Mouse (Mus musculus): ENCODE data around the gene Upk3bl. TPM values are rescaled to one million over a fixed set of nuclear protein-coding genes. Genes with fewer than 3 reads are reported as not detected.
"Not testable (repeated sequence)": the region's sequence is repeated elsewhere in the genome, so short reads cannot be mapped to it uniquely, and the experiment has no call there.

Gene Upk3bl
- polyA plus RNA-seq, 1 experiment from 2014 or later, result 59.3 TPM

DNA sequence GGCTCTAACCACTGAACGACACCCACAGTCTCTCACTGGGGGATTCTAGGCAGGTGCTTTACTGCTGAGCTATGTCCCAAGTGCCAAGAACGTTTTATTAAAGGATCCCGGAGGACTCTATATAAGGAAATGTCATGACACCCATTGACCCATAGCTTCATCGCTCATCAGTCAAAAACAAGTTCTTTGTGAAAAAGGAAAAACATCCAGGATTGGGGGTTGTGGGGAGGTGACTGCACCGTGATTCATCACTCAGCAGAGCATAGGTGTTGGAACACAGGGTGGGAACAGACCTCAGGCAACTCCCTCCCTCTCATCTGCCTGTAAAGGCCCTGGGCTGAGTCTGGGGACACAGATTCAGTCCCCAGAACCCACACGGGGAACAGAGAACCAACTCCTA is 4.4 kb upstream of the Upk3bl start:
- H3K4me2 ChIP-seq, result no peak overlapping the region
- no peaks in the 10 kb centered on the region for H3K9me3 ChIP-seq
- H3K4me3 ChIP-seq, result no peak overlapping the region
- no peak for ATAC-seq (ENCODE audit: insufficient number of reproducible peaks, low FRiP score, low TSS enrichment, low read depth)
- peaks cover 16% of the 10 kb centered on the region for H3K4me1 ChIP-seq
- H3K27me3 ChIP-seq, result no peaks in the 10 kb centered on the region
- no peaks in the 10 kb centered on the region for H3K36me3 ChIP-seq
- H3K9ac ChIP-seq, result no peak overlapping the region
- no peak overlapping the region for H3K27ac ChIP-seq
- 59% methylated on average over 6 of the region's 6 CpGs for WGBS

DNA sequence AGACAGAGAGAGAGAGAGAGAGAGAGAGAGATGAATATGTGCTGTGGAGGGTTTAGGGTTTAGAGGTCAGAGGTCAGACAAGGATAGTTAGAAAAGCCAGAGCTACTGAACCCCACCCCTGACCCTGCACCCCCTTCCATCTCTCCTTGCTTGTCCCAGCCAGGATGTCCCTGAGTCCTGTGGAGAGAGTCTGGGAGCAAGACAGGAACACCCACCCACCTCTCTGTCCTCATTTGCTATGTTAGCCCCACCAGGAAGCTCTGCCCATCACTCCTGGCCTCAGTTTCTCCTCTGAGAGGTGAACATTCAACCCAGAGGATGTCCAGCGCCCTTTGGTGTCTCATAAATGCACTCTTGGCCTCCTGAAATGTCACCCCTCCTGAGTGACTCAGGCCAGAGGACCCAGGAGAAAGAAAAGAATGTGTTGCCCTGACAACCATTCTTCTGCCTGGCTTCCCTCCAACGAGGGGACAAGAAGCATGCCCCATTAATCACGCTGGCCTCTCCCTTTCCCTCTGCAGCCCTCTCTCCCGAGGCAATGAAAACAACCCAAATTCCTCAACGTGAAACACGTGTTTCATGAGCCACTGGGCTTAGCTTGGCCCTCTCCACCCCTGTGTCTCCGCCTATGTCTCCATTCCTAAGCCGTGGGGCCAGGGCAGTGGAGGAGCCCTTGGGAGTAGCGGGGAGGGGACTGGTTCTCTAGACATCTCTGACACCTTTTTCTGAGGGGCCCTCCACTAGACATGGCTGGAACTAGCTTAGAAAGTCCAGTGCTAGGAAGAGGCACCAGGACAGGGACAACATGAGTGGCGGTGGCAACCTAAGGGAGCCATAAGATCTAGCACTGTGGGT is 2.8 kb upstream of the Upk3bl start:
- 19% methylated on average over 10 of the region's 10 CpGs for WGBS
- Histone ChIP-seq H3K4me1 (peaks cover 12% of the 10 kb centered on the region), H3K36me3 (no peaks in the 10 kb centered on the region), H3K4me2 (no peak overlapping the region), H3K27ac (peak overlapping the region; percentile 66), H3K4me3 (no peak overlapping the region), H3K27me3 (no peaks in the 10 kb centered on the region), H3K9ac (no peak overlapping the region), H3K9me3 (no peaks in the 10 kb centered on the region)
- ATAC-seq (ENCODE audit: insufficient number of reproducible peaks, low FRiP score, low TSS enrichment, low read depth), result peak; percentile 37; the same call in 1 of the 2 replicates

DNA sequence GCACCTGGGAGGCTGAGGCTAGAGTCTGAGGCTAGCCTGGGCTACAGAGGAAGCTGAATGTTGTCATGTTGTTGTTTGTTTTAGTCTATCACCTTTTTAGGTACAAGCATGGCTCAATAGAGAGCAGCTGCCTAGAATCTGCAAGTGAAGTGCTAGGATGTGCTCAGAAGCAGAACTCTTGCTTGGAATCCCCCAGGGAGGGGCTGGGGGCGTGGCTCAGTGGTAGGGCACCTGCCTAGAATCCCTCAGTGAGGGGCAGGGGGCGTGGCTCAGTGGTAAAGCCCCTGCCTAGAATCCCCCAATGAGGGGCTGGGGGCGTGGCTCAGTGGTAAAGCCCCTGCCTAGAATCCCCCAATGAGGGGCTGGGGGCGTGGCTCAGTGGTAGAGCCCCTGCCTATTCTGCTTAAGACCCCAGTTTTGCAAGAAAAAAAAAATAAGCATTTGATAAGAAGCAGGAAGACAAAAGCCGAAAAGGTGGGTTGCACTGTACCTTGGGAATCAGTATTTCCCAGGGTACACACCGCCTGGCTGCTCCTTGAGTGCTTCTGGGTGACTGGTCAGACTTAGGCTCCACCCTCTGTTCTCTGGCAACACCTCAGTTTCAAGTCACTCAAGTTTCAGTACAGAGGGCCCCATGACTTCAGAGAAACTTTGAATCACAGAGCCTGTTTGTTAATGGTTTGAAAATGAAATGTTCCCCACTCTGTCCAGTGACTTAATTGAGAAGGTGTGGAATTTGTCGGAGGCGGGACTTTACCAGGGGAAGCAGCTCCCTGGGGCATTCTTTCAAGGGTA is 1.2 kb upstream of the Upk3bl start:
- Histone ChIP-seq H3K27ac (no peak overlapping the region), H3K36me3 (no peaks in the 10 kb centered on the region), H3K4me1 (peaks cover 16% of the 10 kb centered on the region), H3K27me3 (no peaks in the 10 kb centered on the region), H3K4me2 (no peak overlapping the region), H3K9ac (no peak overlapping the region), H3K9me3 (no peaks in the 10 kb centered on the region), H3K4me3 (no peak overlapping the region)
- 74% methylated on average over 8 of the region's 8 CpGs for WGBS
- no peak for ATAC-seq (ENCODE audit: insufficient number of reproducible peaks, low FRiP score, low TSS enrichment, low read depth)

- H3K36me3 ChIP-seq, result no peaks in the 10 kb centered on the region
Observed at GRCm38 (mm10) chr5:136056062-136056461, 1.8 kb downstream of the Upk3bl start.

DNA sequence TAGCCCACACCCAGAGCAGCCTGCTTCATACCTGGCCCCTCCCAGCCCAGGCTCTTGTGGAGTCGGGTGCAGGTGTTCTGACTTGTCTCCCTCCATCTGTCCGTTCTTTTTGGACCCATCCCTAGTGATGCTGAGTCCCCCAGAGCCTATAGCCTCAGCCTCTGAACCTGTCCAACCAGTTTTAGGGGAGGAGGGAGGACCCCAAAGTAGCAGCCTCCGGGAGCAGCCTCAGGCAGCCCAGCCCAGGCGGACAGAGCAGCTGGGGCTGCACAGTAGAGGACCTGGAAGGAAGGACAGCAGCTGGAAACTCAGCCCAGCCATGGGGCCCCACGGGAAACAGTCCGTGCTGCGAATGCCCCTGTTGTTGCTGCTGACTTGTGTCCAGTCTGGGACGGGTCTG is 2.8 kb downstream of the Upk3bl start:
- ATAC-seq (ENCODE audit: insufficient number of reproducible peaks, low FRiP score, low TSS enrichment, low read depth), result no peak
- Histone ChIP-seq H3K27me3 (peaks cover 14% of the 10 kb centered on the region), H3K4me1 (peaks cover 6% of the 10 kb centered on the region), H3K9me3 (no peaks in the 10 kb centered on the region), H3K9ac (no peak overlapping the region), H3K36me3 (no peaks in the 10 kb centered on the region), H3K4me3 (no peak overlapping the region), H3K27ac (no peak overlapping the region), H3K4me2 (no peak overlapping the region)
- WGBS, result 15% methylated on average over 8 of the region's 8 CpGs

More at GRCm38 (mm10) chr5:136056062-136056461, 1.8 kb downstream of the Upk3bl start:
- no peak overlapping the region for H3K4me3 ChIP-seq
- H3K27me3 ChIP-seq, result peaks cover 14% of the 10 kb centered on the region
- H3K4me1 ChIP-seq, result peaks cover 16% of the 10 kb centered on the region
- no peak overlapping the region for H3K9ac ChIP-seq
- no peak overlapping the region for H3K27ac ChIP-seq
- no peak overlapping the region for H3K4me2 ChIP-seq
- ATAC-seq (ENCODE audit: insufficient number of reproducible peaks, low FRiP score, low TSS enrichment, low read depth), result no peak
- no peaks in the 10 kb centered on the region for H3K9me3 ChIP-seq
- 42% methylated on average over 4 of the region's 4 CpGs for WGBS

GRCm38 (mm10) chr5:136061567-136061966 is 7.3 kb downstream of the Upk3bl start:
- ATAC-seq (ENCODE audit: insufficient number of reproducible peaks, low FRiP score, low TSS enrichment, low read depth), result no peak
- Histone ChIP-seq H3K9me3 (no peaks in the 10 kb centered on the region), H3K36me3 (no peaks in the 10 kb centered on the region), H3K4me1 (peaks cover 6% of the 10 kb centered on the region; the same call in 1 of the 2 replicates), H3K9ac (no peak overlapping the region), H3K4me2 (no peak overlapping the region), H3K27ac (no peak overlapping the region), H3K4me3 (no peak overlapping the region), H3K27me3 (peaks cover 14% of the 10 kb centered on the region)
- WGBS, result 14% methylated on average over 12 of the region's 12 CpGs

- Histone ChIP-seq H3K9me3 (no peaks in the 10 kb centered on the region), H3K4me1 (no peaks in the 10 kb centered on the region), H3K9ac (no peak overlapping the region), H3K27me3 (peaks cover 8% of the 10 kb centered on the region), H3K27ac (no peak overlapping the region), H3K4me2 (no peak overlapping the region), H3K4me3 (no peak overlapping the region), H3K36me3 (no peaks in the 10 kb centered on the region)
- ATAC-seq (ENCODE audit: insufficient number of reproducible peaks, low FRiP score, low TSS enrichment, low read depth), result no peak
- WGBS, result 82% methylated on average over 10 of the region's 10 CpGs
Observed at GRCm38 (mm10) chr5:136063920-136064319, 9.6 kb downstream of the Upk3bl start.

- not testable (repeated sequence) for H3K27ac ChIP-seq; H3K36me3 ChIP-seq; H3K4me3 ChIP-seq; H3K4me2 ChIP-seq; H3K4me1 ChIP-seq; H3K9ac ChIP-seq; H3K9me3 ChIP-seq; H3K27me3 ChIP-seq; ATAC-seq (ENCODE audit: insufficient number of reproducible peaks, low FRiP score, low TSS enrichment, low read depth)
- WGBS, result 68% methylated on average over 11 of the region's 11 CpGs
Observed at GRCm38 (mm10) chr5:136066404-136067148, 12.3 kb downstream of the Upk3bl start.

- no peaks in the 10 kb centered on the region for H3K36me3 ChIP-seq
- no peak overlapping the region for H3K4me3 ChIP-seq
- H3K4me1 ChIP-seq, result peaks cover 3% of the 10 kb centered on the region; the same call in 1 of the 2 replicates
- no peak overlapping the region for H3K4me2 ChIP-seq
- H3K9ac ChIP-seq, result no peak overlapping the region
- H3K9me3 ChIP-seq, result no peaks in the 10 kb centered on the region
- 49% methylated on average over 2 of the region's 2 CpGs for WGBS
- H3K27me3 ChIP-seq, result no peaks in the 10 kb centered on the region
- no peak overlapping the region for H3K27ac ChIP-seq
- ATAC-seq (ENCODE audit: insufficient number of reproducible peaks, low FRiP score, low TSS enrichment, low read depth), result no peak
Observed at GRCm38 (mm10) chr5:136069411-136069810, 15.1 kb downstream of the Upk3bl start.

DNA sequence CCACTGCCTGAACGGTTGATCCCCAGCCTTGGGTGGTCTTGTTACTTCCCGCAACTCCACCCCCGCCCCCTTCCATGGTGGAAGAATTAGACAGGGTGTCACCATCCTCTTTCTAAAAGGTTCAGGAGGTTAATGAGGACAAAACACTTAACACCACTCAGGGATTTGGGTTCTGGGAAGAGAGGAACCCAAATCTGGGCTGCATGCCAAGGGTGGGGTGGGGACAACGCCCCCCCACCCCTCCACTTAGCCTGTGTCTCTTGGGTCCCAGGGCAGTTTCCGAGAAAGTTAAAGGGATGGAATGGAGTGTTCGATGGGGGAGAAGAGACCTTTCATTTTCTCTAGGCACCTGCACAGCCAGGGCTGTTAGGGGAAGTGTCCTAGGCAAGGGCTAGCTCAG is 18.8 kb downstream of the Upk3bl start:
- no peak overlapping the region for H3K27ac ChIP-seq
- no peak for ATAC-seq (ENCODE audit: insufficient number of reproducible peaks, low FRiP score, low TSS enrichment, low read depth)
- H3K36me3 ChIP-seq, result no peaks in the 10 kb centered on the region
- H3K27me3 ChIP-seq, result no peaks in the 10 kb centered on the region
- H3K4me2 ChIP-seq, result no peak overlapping the region
- H3K9me3 ChIP-seq, result no peaks in the 10 kb centered on the region
- WGBS, result 51% methylated on average over 6 of the region's 6 CpGs
- H3K4me1 ChIP-seq, result peaks cover 8% of the 10 kb centered on the region; the same call in 1 of the 2 replicates
- no peak overlapping the region for H3K4me3 ChIP-seq
- no peak overlapping the region for H3K9ac ChIP-seq

- WGBS, result 63% methylated on average over 11 of the region's 11 CpGs
- ATAC-seq (ENCODE audit: insufficient number of reproducible peaks, low FRiP score, low TSS enrichment, low read depth), result no peak
- H3K9me3 ChIP-seq, result no peaks in the 10 kb centered on the region
- no peaks in the 10 kb centered on the region for H3K36me3 ChIP-seq
- H3K27me3 ChIP-seq, result no peaks in the 10 kb centered on the region
- no peak overlapping the region for H3K4me3 ChIP-seq
- no peak overlapping the region for H3K9ac ChIP-seq
- H3K27ac ChIP-seq, result no peak overlapping the region
- H3K4me1 ChIP-seq, result peaks cover 8% of the 10 kb centered on the region; the same call in 1 of the 2 replicates
- no peak overlapping the region for H3K4me2 ChIP-seq
Observed at GRCm38 (mm10) chr5:136073526-136073925, 19.2 kb downstream of the Upk3bl start.
